ENCODE assay signal across 21 mouse cellular contexts in genomic region chr10:27378286-27378685, GRCm38 (mm10).
A peak's percentile ranks its signal among the peaks of the same experiment; 100 is the strongest.
DNase-seq lines count a peak whose midpoint lies in the region; ATAC-seq and TF ChIP-seq lines count a peak whose summit lies in the region.
"Had no signal": no experiment of that assay in that cellular context is flagged by ENCODE, and none has a peak within 500 bp of the region (broad histone marks: within the 10 kb centered on the region; RNA-seq: fewer than 3 reads in every experiment).

No protein-coding gene starts in this region.

- H3K36me3 ChIP-seq in forebrain, postnatal 0 days (ENCODE audit: insufficient read depth) = no peaks in the 10 kb centered on the region
- H3K36me3 ChIP-seq in forebrain, embryonic 10.5 days (replicated peaks) = no peaks in the 10 kb centered on the region
- H3K36me3 ChIP-seq: heart, embryonic 15.5 days; midbrain, embryonic 12.5 days; neural tube, embryonic 15.5 days had no signal

- no peak overlapping the region for H3K4me2 ChIP-seq in forebrain, postnatal 0 days (ENCODE audit: low read depth)
- H3K4me2 ChIP-seq: heart, embryonic 15.5 days; midbrain, embryonic 12.5 days; neural tube, embryonic 15.5 days had no signal

- H3K27me3 ChIP-seq in forebrain, postnatal 0 days (ENCODE audit: insufficient read depth, low read length) = no peaks in the 10 kb centered on the region
- H3K27me3 ChIP-seq in forebrain, embryonic 10.5 days (ENCODE audit: poor library complexity, severe bottlenecking) = no peaks in the 10 kb centered on the region
- H3K27me3 ChIP-seq: heart, embryonic 15.5 days; midbrain, embryonic 12.5 days; neural tube, embryonic 15.5 days had no signal

- no peak for TF ChIP-seq CTCF in forebrain, postnatal 0 days (IDR thresholded peaks at IDR 0.05; ENCODE audit: low read depth)

- DNase-seq in forebrain, postnatal 0 days = no peak
- DNase-seq in forebrain, embryonic 10.5 days (ENCODE audit: extremely low spot score, low spot score) = no peak
- peak; percentile 61 for DNase-seq in heart, adult 8-10 months (ENCODE audit: low spot score)
- DNase-seq in heart, postnatal 4 days = no peak
- DNase-seq in lung, postnatal 36 days = peak; percentile 1
- DNase-seq in lung, postnatal 4 days = no peak
- DNase-seq in skeletal muscle tissue, adult 2 months (ENCODE audit: low read depth, low spot score) = peak; percentile 60
- no peak for DNase-seq in retina, embryonic 14.5 days (ENCODE audit: low spot score)
- DNase-seq: adrenal gland, postnatal 25 days; cerebellum, adult 18-20 months; kidney, adult 11 months; kidney, postnatal 10 days; retina, postnatal 1 day; thymus, adult 2 months had no signal

- no peak overlapping the region for H3K27ac ChIP-seq in forebrain, postnatal 0 days (ENCODE audit: low read depth, low read length)
- H3K27ac ChIP-seq in forebrain, embryonic 10.5 days = no peak overlapping the region
- H3K27ac ChIP-seq: heart, embryonic 15.5 days; hindbrain, postnatal 0 days; layer of hippocampus, adult 2 months; liver, embryonic 14.5 days; midbrain, embryonic 12.5 days; neural tube, embryonic 15.5 days had no signal

- no peak overlapping the region for H3K4me3 ChIP-seq in forebrain, postnatal 0 days (ENCODE audit: low read depth, low read length)
- no peak overlapping the region for H3K4me3 ChIP-seq in forebrain, embryonic 10.5 days
- H3K4me3 ChIP-seq: heart, embryonic 15.5 days; layer of hippocampus, adult 2 months; midbrain, embryonic 12.5 days; neural tube, embryonic 15.5 days had no signal

- WGBS in forebrain, postnatal 0 days = 46% methylated on average over 1 of the region's 1 CpGs
- 61% methylated on average over 1 of the region's 1 CpGs for whole genome bisulfite sequencing in forebrain, embryonic 10.5 days

- H3K9ac ChIP-seq in forebrain, postnatal 0 days = no peak overlapping the region
- H3K9ac ChIP-seq: heart, embryonic 15.5 days; liver, embryonic 14.5 days; midbrain, embryonic 12.5 days; neural tube, embryonic 15.5 days had no signal

- H3K4me1 ChIP-seq in forebrain, postnatal 0 days (ENCODE audit: insufficient read depth) = no peaks in the 10 kb centered on the region; the same call in 1 of the 2 replicates
- no peaks in the 10 kb centered on the region for H3K4me1 ChIP-seq in forebrain, embryonic 10.5 days
- H3K4me1 ChIP-seq: heart, embryonic 15.5 days; midbrain, embryonic 12.5 days; neural tube, embryonic 15.5 days had no signal

- 0 out of 2 replicates have a peak, but pooled peaks have one; percentile 16 for ATAC-seq in forebrain, postnatal 0 days
- ATAC-seq: activated CD4-positive, CD25-positive, alpha-beta regulatory T cell, adult 4 months; hindbrain, postnatal 0 days had no signal

- no peaks in the 10 kb centered on the region for H3K9me3 ChIP-seq in forebrain, postnatal 0 days (ENCODE audit: low read length)
- H3K9me3 ChIP-seq in forebrain, embryonic 10.5 days = no peaks in the 10 kb centered on the region
- H3K9me3 ChIP-seq: heart, embryonic 15.5 days; midbrain, embryonic 12.5 days; neural tube, embryonic 15.5 days had no signal

Comparison
In these comparisons a context has a peak if more than half of its experiments do, and no peak if none do; other contexts are left out.
1. DNase-seq: peak in heart, adult 8-10 months (single experiment), lung, postnatal 36 days (single experiment) and skeletal muscle tissue, adult 2 months (single experiment); none in forebrain, postnatal 0 days (single experiment), forebrain, embryonic 10.5 days (single experiment), heart, postnatal 4 days (single experiment), lung, postnatal 4 days (0 of 2) and retina, embryonic 14.5 days (single experiment).